Mouse (Mus musculus) midbrain, embryonic 10.5 days (tissue): Measurements from ENCODE around the gene Smagp. TPM values are rescaled to one million over a fixed set of nuclear protein-coding genes. Genes with fewer than 3 reads are reported as not detected.

ENCODE experiments used
- DNase-seq: peaks from one replicate; pipeline ENCODE4 v3.0.0-alpha.2; 2017; ENCODE audit warnings: low spot score
- H3K27ac ChIP-seq: fragments of 300-500 bp; sonication (generic); replicated peaks from 2 replicates; pipeline ENCODE4 v1.5.1; 2016; ENCODE audit warnings: mild to moderate bottlenecking
- H3K27me3 ChIP-seq: fragments of 300-500 bp; sonication (generic); 2 replicates; pipeline ENCODE4 v1.6.1; 2016; ENCODE audit warnings: low read depth, mild to moderate bottlenecking; ENCODE audit not compliant: poor library complexity, severe bottlenecking
- H3K36me3 ChIP-seq: fragments of 300-500 bp; sonication (generic); 2 replicates; pipeline ENCODE4 v1.6.1; 2016; ENCODE audit warnings: mild to moderate bottlenecking, moderate library complexity
- H3K4me1 ChIP-seq: fragments of 300-500 bp; sonication (generic); 2 replicates; pipeline ENCODE4 v1.6.1; 2016
- H3K4me3 ChIP-seq: fragments of 300-500 bp; sonication (generic); 2 replicates; pipeline ENCODE4 v1.5.1; 2016; ENCODE audit warnings: mild to moderate bottlenecking, moderate library complexity
- H3K9me3 ChIP-seq: fragments of 300-500 bp; sonication (generic); replicated peaks from 2 replicates; pipeline ENCODE4 v1.6.1; 2016; ENCODE audit warnings: mild to moderate bottlenecking
- WGBS: fragments of 180-500 bp; shearing (Covaris S2); methylation state at CpG from one replicate; pipeline ENCODE4 v1.1.7; 2016; 5-methylcytosine and 5-hydroxymethylcytosine counted together
- polyA plus RNA-seq: library from polyadenylated mRNA; unstranded; fragments of >200 nt; fragmentation: Nextera tagmentation; extraction: Ambion mirVana; gene quantifications from 2 replicates; pipeline ENCODE4 v1.2.1, GENCODE M21; 2016

The Smagp gene
- polyA plus RNA-seq = 3.9 and 4.7 TPM in 2 replicates

- H3K36me3 ChIP-seq = no peaks in the 10 kb centered on the region
- peak within 1 kb of the TSS; percentile 62 for H3K4me3 ChIP-seq
- H3K27me3 ChIP-seq = peaks cover 71% of the 10 kb centered on the region
- no peaks in the 10 kb centered on the region for H3K9me3 ChIP-seq
- DNase-seq = peak; percentile 37
- H3K4me1 ChIP-seq = peaks cover 21% of the 10 kb centered on the region
- H3K27ac ChIP-seq = peak within 1 kb of the TSS; percentile 38; the same call in 1 of the 2 replicates
- under 1% methylated on average over 77 of the region's 77 CpGs for WGBS
Measured at GRCm38 (mm10) chr15:100636700-100637501, at the start of gene Smagp. TSS of gene Smagp (minus strand) at chr15:100636940.

GRCm38 (mm10) chr15:100686434-100686833 lies 49.7 kb upstream of the Smagp start:
- no peak overlapping the region for H3K27ac ChIP-seq
- peaks cover 14% of the 10 kb centered on the region for H3K9me3 ChIP-seq
- DNase-seq = no peak
- no peak overlapping the region for H3K4me3 ChIP-seq
- WGBS = 85% methylated on average over 6 of the region's 6 CpGs
- H3K27me3 ChIP-seq = peaks cover 22% of the 10 kb centered on the region
- H3K4me1 ChIP-seq = peaks cover 16% of the 10 kb centered on the region
- H3K36me3 ChIP-seq = no peaks in the 10 kb centered on the region

- no peak for DNase-seq
Measured at GRCm38 (mm10) chr15:100685849-100686248, 49.1 kb upstream of the Smagp start.

GRCm38 (mm10) chr15:100685255-100685654 lies 48.5 kb upstream of the Smagp start:
- WGBS = 25% methylated on average over 13 of the region's 13 CpGs
- Histone ChIP-seq H3K27me3 (peaks cover 22% of the 10 kb centered on the region), H3K9me3 (peaks cover 3% of the 10 kb centered on the region), H3K36me3 (no peaks in the 10 kb centered on the region), H3K4me3 (no peak overlapping the region), H3K4me1 (peaks cover 20% of the 10 kb centered on the region), H3K27ac (no peak overlapping the region)
- no peak for DNase-seq

More at GRCm38 (mm10) chr15:100685849-100686248, 49.1 kb upstream of the Smagp start:
- peaks cover 9% of the 10 kb centered on the region for H3K9me3 ChIP-seq
- no peak overlapping the region for H3K27ac ChIP-seq
- H3K4me1 ChIP-seq = peaks cover 20% of the 10 kb centered on the region
- no peaks in the 10 kb centered on the region for H3K36me3 ChIP-seq
- H3K4me3 ChIP-seq = no peak overlapping the region
- WGBS = 92% methylated on average over 8 of the region's 8 CpGs
- H3K27me3 ChIP-seq = peaks cover 22% of the 10 kb centered on the region

- WGBS = 77% methylated on average over 10 of the region's 10 CpGs
- Histone ChIP-seq H3K27me3 (peaks cover 22% of the 10 kb centered on the region), H3K27ac (no peak overlapping the region), H3K4me3 (no peak overlapping the region), H3K4me1 (peaks cover 20% of the 10 kb centered on the region), H3K9me3 (no peaks in the 10 kb centered on the region), H3K36me3 (no peaks in the 10 kb centered on the region)
- DNase-seq = no peak
Measured at GRCm38 (mm10) chr15:100684450-100684849, 47.7 kb upstream of the Smagp start.

- no peaks in the 10 kb centered on the region for H3K36me3 ChIP-seq
- H3K9me3 ChIP-seq = no peaks in the 10 kb centered on the region
- no peak overlapping the region for H3K4me3 ChIP-seq
- H3K27me3 ChIP-seq = peaks cover 22% of the 10 kb centered on the region
- peak; percentile 75 for DNase-seq
- WGBS = 47% methylated on average over 2 of the region's 2 CpGs
- no peak overlapping the region for H3K27ac ChIP-seq
- H3K4me1 ChIP-seq = peaks cover 20% of the 10 kb centered on the region
Measured at GRCm38 (mm10) chr15:100683041-100683440, 46.3 kb upstream of the Smagp start.

- Histone ChIP-seq H3K36me3 (no peaks in the 10 kb centered on the region), H3K27ac (no peak overlapping the region), H3K9me3 (no peaks in the 10 kb centered on the region), H3K27me3 (peaks cover 22% of the 10 kb centered on the region), H3K4me1 (peaks cover 14% of the 10 kb centered on the region), H3K4me3 (no peak overlapping the region)
- WGBS = 31% methylated on average over 7 of the region's 7 CpGs
- DNase-seq = peak; percentile 28
Measured at GRCm38 (mm10) chr15:100681770-100682169, 45.0 kb upstream of the Smagp start.

GRCm38 (mm10) chr15:100680381-100680780 lies 43.6 kb upstream of the Smagp start:
- 65% methylated on average over 3 of the region's 3 CpGs for WGBS
- no peak overlapping the region; the same call in 1 of the 2 replicates for H3K27ac ChIP-seq
- H3K4me1 ChIP-seq = peaks cover 13% of the 10 kb centered on the region
- H3K36me3 ChIP-seq = no peaks in the 10 kb centered on the region
- H3K9me3 ChIP-seq = no peaks in the 10 kb centered on the region
- DNase-seq = no peak
- no peak overlapping the region for H3K4me3 ChIP-seq
- H3K27me3 ChIP-seq = peaks cover 11% of the 10 kb centered on the region

- H3K4me3 ChIP-seq = no peak overlapping the region
- 96% methylated on average over 14 of the region's 14 CpGs for WGBS
- no peaks in the 10 kb centered on the region for H3K9me3 ChIP-seq
- no peak overlapping the region for H3K27ac ChIP-seq
- no peaks in the 10 kb centered on the region for H3K27me3 ChIP-seq
- DNase-seq = no peak
- peaks cover 15% of the 10 kb centered on the region for H3K4me1 ChIP-seq
- H3K36me3 ChIP-seq = no peaks in the 10 kb centered on the region
Measured at GRCm38 (mm10) chr15:100679005-100679404, 42.3 kb upstream of the Smagp start.

GRCm38 (mm10) chr15:100678581-100678980 lies 41.8 kb upstream of the Smagp start:
- Histone ChIP-seq H3K4me3 (no peak overlapping the region), H3K36me3 (no peaks in the 10 kb centered on the region), H3K27me3 (no peaks in the 10 kb centered on the region), H3K4me1 (peaks cover 19% of the 10 kb centered on the region), H3K27ac (no peak overlapping the region), H3K9me3 (no peaks in the 10 kb centered on the region)
- WGBS = 80% methylated on average over 12 of the region's 12 CpGs
- DNase-seq = no peak

GRCm38 (mm10) chr15:100677675-100678074 lies 40.9 kb upstream of the Smagp start:
- DNase-seq = no peak
- WGBS = 91% methylated on average over 8 of the region's 8 CpGs

GRCm38 (mm10) chr15:100676521-100676920 lies 39.8 kb upstream of the Smagp start:
- Histone ChIP-seq H3K27me3 (no peaks in the 10 kb centered on the region), H3K36me3 (no peaks in the 10 kb centered on the region), H3K4me1 (peaks cover 18% of the 10 kb centered on the region), H3K9me3 (no peaks in the 10 kb centered on the region), H3K4me3 (no peak overlapping the region), H3K27ac (no peak overlapping the region)
- 94% methylated on average over 1 of the region's 1 CpGs for WGBS
- no peak for DNase-seq

More at GRCm38 (mm10) chr15:100677675-100678074, 40.9 kb upstream of the Smagp start:
- Histone ChIP-seq H3K4me1 (peaks cover 23% of the 10 kb centered on the region), H3K27me3 (no peaks in the 10 kb centered on the region), H3K27ac (no peak overlapping the region), H3K4me3 (no peak overlapping the region), H3K9me3 (no peaks in the 10 kb centered on the region), H3K36me3 (no peaks in the 10 kb centered on the region)

GRCm38 (mm10) chr15:100675486-100675885 lies 38.7 kb upstream of the Smagp start:
- Histone ChIP-seq H3K9me3 (no peaks in the 10 kb centered on the region), H3K4me1 (peaks cover 14% of the 10 kb centered on the region), H3K27ac (no peak overlapping the region), H3K4me3 (no peak overlapping the region), H3K36me3 (no peaks in the 10 kb centered on the region), H3K27me3 (no peaks in the 10 kb centered on the region)
- 69% methylated on average over 3 of the region's 3 CpGs for WGBS
- DNase-seq = no peak
